Mouse (Mus musculus) heart, adult 9 months (tissue): ENCODE measurements around the gene Tspan4.

ENCODE experiments used
- DNase-seq, 2 experiments: peaks; one replicate each; pipeline ENCODE4 v3.0.0; 2022; ENCODE audit warnings: low spot score in 2 of 2

Tspan4 gene

DNA sequence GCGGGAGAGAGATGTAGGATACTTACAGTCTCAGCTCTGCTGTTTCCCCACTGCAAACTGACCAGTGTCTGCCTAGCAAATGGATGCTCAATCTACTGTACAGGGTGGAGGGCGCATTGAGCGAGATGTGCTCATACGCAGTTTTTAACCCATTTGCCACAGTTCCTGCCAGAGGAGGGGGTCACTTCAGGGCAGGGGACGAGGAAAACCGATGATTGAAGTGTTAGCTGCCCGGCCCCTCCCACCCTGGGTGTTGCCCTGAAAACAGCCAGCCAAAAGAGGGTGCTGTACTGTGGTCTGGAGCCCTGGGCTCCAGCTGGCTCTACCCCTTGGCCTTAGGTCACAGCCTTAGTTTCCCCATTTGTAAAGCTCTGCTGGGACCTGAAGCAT is 1.9 kb downstream of the Tspan4 start:
- DNase-seq: peak in 1 of 2 experiments; percentile 65

DNA sequence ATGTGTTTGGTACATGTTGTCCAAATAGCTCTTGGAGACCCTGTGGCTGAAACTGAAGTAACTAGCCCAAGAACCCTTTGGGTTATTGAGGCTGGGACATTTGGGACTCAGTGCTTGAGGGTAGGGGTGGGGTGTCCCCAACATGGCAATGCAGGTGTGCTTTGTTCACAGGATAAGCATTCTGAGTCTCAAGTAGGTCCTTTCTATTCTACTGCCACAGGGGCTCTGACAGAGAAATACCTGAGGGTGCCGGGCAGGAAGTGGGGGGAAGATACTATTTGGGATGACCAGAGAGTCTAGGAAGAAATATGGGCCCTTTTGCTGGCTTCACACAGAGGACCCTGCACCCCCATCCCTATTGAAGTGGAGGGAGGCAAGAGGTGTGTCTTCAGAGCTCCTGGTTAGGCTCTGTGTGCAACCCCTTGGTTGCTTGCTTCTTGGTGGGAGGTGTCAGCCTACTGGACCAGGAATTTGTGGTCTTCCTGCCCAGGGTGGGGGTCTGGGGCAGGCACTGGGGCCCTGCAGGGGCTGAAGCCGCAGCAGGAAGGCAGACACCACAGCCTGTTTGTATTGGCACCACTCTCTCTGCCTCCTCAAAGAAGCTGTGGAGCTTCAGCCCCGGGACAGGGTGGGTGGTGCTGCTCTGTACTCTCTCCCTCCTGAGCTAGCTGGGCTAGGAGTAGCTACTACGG is 2.7 kb downstream of the Tspan4 start:
- DNase-seq: peak; percentile 36 to 48

GRCm38 (mm10) chr7:141478270-141478748 is 3.3 kb downstream of the Tspan4 start:
- peak; percentile 36 to 46 for DNase-seq

- DNase-seq: peak; percentile 77 to 79
Observed at GRCm38 (mm10) chr7:141480842-141481497, 5.9 kb downstream of the Tspan4 start.

GRCm38 (mm10) chr7:141481498-141482401 is 6.7 kb downstream of the Tspan4 start:
- DNase-seq: peak; percentile 36 to 49

GRCm38 (mm10) chr7:141482531-141483024 is 7.5 kb downstream of the Tspan4 start:
- DNase-seq: no peak

GRCm38 (mm10) chr7:141483114-141483653 is 8.1 kb downstream of the Tspan4 start:
- no peak for DNase-seq

DNA sequence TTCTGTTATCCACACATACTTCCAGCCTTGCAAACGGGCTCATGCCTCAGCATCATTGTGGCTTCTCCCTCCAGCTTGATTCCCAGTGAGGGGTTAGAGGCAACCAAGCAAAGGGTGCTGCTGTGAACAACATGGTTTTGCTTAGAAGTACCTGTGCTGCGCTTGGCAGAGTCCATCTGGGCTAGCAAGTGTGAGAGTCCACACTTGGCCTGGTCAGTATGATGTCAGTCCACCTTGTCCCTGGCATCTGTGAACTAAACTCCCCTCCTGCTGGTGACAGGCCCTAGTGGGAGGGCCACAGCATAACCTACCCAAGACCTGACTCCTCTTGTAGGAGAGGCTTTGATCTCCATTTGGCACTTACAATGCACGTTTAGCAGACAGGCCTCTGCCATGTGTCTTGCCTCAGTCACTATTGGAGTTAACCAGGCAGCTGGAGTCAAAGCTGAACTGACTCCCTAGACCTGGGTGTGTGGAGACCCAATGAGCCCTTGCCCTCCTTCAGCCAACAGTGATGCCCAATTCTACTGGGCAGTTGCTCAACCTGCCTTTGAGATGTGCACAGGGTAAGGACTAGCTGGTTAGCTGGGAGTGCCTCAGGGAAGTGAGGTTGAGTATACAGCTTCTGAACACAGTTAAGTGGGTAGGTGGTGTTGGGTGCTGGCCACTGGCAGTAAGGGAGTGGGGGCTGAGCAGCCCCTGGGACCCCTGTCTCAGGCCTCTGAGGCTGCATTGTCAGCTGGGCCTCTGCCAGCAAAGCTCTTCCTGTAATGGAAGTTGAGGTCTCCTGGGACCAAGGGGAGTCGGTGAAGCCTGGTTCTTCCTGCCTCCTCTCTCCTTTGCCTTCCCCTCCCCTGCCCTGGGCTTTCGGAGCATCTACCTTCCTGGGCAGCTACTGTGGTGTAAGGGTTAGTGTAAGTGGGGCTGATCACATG is 9.4 kb downstream of the Tspan4 start:
- DNase-seq: no peak

DNA sequence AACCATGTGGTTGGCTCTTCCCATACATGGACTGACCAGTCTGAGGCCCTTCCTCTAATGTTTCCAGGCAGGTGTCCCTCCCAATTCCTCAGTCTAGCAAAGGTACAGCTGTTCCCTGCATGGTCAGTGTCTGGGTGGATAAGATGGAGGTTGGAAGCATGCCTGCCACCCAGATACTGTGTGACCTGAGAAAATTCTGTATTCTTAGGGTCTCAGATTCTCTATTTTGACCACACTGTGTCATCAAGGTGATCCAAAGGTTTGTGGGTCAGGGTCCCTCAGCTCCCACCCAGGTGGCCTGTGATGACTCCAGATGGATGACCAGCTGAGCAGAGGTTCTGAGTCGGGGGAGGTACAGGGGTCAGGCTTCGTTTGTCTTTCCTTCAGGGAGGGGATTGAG is 10.1 kb downstream of the Tspan4 start:
- no peak for DNase-seq

DNA sequence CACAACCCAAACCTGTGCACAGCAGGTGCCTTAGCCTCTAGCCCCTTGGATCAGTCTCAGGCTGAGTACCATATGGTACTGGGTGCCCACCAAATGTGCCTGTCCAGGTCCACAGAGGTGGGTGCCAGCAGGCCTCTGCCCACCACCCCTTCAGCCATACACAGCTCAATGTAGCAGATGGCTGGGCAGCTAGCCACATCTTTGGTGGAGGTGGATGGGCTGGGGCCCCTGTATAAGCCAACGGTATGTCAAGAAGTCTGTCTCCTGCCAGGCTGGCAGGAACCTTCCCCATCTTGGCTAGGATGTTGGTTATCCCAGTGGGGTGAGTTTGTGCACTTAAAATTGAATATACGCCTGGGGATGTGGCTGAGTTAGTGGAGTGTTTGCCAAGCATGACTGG is 10.6 kb downstream of the Tspan4 start:
- DNase-seq: no peak

DNA sequence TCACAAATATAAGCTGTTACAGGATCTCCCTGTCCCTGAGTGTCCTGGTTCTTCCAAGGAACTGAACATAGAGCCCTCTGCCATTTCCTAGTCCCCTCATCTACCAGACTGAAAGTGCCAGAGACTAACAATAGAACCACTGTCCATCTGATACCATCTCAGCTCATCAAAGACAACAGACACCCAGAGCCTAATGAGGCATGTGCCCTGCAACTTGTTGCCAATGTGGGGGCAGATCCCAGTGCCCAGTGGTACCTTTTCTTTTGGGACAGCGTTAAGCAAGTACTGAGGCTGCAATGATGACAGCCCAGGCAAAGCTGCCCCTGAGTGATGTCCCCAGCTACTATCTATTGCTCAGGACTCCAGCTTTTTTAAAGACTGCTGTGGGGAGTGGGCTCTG is 11.2 kb downstream of the Tspan4 start:
- DNase-seq: no peak

DNA sequence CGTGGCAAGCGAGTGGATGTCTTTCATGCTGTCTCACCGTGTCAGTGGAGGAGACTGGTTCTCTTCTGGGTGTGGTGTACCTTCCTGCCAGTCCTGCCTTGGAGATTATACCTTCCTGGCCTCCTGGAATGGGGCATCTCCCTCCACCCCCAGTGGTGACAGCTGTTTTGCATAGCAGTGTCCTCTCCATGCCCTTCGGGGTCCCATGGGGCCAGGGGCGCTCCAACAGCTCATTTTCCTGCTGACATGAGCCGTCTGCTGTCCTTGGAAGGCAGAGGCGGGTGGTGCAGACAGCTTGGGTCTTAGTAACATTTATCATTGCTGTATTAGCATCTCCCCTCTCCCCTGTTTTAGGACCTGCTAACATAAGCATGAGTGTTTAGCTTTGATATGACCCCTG is 12.1 kb downstream of the Tspan4 start:
- no peak for DNase-seq

DNA sequence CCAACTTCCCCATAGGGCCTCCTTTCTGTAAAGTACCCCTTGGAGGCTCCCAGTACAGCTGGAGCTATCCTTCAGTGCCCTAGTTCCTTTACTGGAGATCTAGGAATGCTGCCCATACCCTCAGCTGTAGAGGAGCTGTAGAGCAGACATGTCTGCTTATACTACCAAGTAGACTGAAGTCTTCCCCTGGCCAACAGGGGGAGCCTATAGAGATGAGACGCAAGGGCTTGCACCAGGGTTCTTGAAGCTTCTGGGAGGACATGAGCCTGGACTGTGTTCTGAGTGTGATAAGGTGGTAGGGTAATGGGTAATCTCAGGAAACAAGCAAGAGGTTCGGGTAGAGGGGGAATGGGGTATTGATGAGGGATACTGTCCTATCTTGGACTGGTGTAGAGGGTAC is 16.1 kb downstream of the Tspan4 start:
- DNase-seq: no peak

DNA sequence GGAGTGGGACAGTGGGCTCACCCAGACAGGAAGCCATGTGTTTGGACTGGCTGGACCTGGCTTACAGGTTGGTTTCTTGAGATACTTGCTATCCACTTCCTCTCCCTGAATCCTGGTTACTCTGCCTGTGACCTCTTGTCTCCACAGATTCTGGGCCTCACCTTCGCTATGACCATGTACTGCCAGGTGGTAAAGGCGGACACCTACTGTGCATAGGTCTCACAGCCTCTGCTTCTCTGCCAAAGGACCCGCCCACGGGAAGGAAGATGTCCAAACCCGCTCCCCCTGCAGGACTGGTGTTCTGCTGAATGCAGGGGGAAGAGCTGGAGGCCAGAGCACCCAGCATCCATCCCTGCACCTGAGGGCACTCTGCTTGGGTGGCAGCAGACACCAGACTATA is 17.7 kb downstream of the Tspan4 start:
- DNase-seq: no peak

DNA sequence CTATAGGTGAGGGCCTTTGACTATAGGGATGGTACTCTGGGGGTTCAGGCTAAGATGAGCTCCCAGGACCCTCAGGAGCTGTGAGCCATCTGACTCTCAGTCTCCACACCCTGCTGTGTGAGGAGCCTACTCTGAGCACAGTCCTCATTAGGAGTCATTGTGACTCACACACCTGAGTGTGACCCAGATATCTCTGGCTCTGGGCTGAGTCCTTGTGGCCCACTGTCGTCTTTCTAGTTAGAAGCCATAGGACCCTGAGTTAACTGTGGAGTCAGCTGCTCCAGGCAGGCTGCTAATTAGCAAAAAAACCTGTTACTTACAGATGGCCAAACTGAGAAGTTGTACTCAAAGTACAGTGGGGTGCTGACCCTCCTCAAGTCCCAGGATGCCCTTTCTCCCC is 18.7 kb downstream of the Tspan4 start:
- no peak for DNase-seq

DNA sequence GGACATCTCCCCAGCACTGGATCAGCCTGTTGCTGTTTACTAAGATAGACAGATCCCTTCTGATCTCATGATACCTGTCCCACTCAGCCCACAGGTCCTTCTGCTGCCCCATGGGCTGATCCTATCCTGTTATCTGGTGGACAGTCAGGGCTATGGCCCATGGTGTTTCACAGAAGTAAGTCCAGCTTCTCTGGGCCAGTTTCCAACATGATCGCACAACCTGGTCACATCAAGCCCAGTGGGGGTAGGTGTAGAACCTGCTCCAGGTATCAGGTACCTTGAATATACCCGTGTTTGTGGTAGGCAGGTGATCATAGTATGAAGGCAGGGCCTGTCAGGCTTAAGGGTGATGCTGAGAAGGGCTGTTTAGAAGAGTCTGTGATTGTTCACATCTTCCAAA is 20.3 kb downstream of the Tspan4 start:
- DNase-seq: no peak

- DNase-seq: no peak
Observed at GRCm38 (mm10) chr7:141495940-141496339, 20.9 kb downstream of the Tspan4 start.

DNA sequence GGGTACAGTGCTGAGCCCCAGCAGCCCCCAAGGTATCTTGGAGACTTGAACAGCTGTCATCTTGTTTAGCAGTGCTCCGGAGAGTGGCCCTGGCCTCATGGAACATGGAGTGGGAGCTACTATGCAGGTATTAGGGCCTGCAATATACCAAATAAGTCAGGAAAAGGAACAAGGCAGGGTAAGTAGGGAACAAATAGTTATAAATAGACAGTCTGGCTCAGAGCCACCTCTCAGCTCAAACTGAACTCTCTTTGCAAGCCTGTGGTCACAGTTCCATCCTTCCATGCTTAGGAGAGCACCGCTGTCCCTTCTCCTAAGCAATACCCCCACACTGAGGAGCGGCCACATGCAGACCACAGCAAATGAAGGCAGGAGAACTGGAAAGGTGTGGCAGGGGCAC is 22.6 kb downstream of the Tspan4 start:
- DNase-seq: peak in 1 of 2 experiments; percentile 43

DNA sequence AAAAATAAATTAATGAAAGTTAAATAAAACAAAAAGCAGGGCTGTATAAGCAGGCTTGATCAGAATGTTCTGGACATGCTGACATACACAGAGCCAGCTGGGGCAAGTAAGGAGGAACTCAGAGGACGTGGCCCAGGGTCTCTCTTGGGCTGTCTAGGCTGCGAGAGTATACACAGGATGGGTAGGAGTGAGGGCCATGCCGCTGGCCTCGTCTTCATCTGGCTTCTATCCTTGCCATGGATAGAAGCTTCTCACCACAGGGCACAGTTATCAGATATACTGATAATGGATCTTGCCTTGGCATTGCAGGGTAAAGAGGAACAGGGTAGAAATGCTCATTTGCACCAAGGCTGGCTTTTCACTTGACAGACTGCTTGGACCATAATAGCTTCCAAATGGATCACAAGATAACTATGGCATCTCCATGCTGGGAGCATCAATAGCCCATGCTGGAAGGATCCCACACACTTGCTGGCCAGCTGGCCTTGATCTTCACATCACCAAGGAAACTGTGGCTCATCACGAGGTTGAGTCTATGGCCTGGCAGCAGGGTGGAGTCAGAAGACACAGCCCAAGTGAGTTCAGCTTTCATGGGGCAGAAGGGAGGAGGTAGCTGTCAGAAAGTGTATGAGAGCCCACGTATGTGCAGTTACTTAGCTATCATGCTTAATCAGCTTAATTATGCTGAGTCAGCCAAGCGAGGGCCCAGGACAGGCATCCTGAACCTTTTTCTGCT is 26.9 kb downstream of the Tspan4 start:
- DNase-seq: no peak

GRCm38 (mm10) chr7:141502556-141502905 is 27.5 kb downstream of the Tspan4 start:
- no peak for DNase-seq
